Mouse (Mus musculus) heart, adult 2 months (tissue): ENCODE measurements at regions not wholly inside any gene's neighbourhood (a gene's known extent, or its start where the extent isn't known, plus 50 kb on each side); places are given as distances from the start of the nearest gene placed in this dataset.

ENCODE experiments used
- CTCF ChIP-seq: fragments of 200-600 bp; IDR thresholded peaks from 2 replicates; pipeline ENCODE4 v1.8.1; 2022; ENCODE audit warnings: antibody characterized with exemption, mild to moderate bottlenecking, moderate library complexity
- POLR2A ChIP-seq: fragments of 200-500 bp; IDR thresholded peaks from 2 replicates; pipeline ENCODE4 v1.6.1; 2011; ENCODE audit warnings: mild to moderate bottlenecking, low read depth, low read length, control low read depth; ENCODE audit not compliant: insufficient read depth

- TF ChIP-seq CTCF, result no peak
- no peak for TF ChIP-seq POLR2A
These were observed 152.2 kb upstream of the Mrps10 start for GRCm38 (mm10) chr17:47216490-47216889.
